Mouse (Mus musculus) liver, postnatal 0 days (tissue): Measurements from ENCODE around the gene Pitpnm2. TPM values are rescaled to one million over a fixed set of nuclear protein-coding genes. Genes with fewer than 3 reads are reported as not detected.

Experiments used
- ATAC-seq: fragments of 200-750 bp; cut with Nextera tagmentation; 2 replicates; pipeline ENCODE4 v1.8.0; 2017; ENCODE audit warnings: mild to moderate bottlenecking, moderate library complexity
- DNase-seq: peaks from one replicate; pipeline ENCODE4 v3.0.0-alpha.2; 2016
- H3K27ac ChIP-seq: fragments of 300-500 bp; sonication (generic); 2 replicates; pipeline ENCODE4 v1.5.1; 2014; ENCODE audit warnings: antibody characterized with exemption, moderate library complexity, mild to moderate bottlenecking, low read depth
- H3K27me3 ChIP-seq: fragments of 300-500 bp; sonication (generic); 2 replicates; pipeline ENCODE4 v1.6.1; 2014; ENCODE audit warnings: low read length, control low read depth, mixed read lengths; ENCODE audit not compliant: insufficient read depth
- H3K36me3 ChIP-seq: fragments of 300-500 bp; sonication (generic); replicated peaks from 2 replicates; pipeline ENCODE4 v1.6.1; 2014; ENCODE audit warnings: mild to moderate bottlenecking, control low read depth, low read length, moderate library complexity, mixed read lengths; ENCODE audit not compliant: insufficient read depth
- H3K4me1 ChIP-seq: fragments of 300-500 bp; sonication (generic); 2 replicates; pipeline ENCODE4 v1.6.1; 2014; ENCODE audit warnings: antibody characterized with exemption, mild to moderate bottlenecking, control low read depth; ENCODE audit not compliant: insufficient read depth
- H3K4me2 ChIP-seq: fragments of 300-500 bp; sonication (generic); 2 replicates; pipeline ENCODE4 v1.6.1; 2014; ENCODE audit warnings: low read depth, mild to moderate bottlenecking, low read length, moderate library complexity, mixed read lengths
- H3K4me3 ChIP-seq: fragments of 300-500 bp; sonication (generic); 2 replicates; pipeline ENCODE4 v1.5.1; 2014; ENCODE audit warnings: low read depth, low read length
- H3K9ac ChIP-seq: fragments of 300-500 bp; sonication (generic); replicated peaks from 2 replicates; pipeline ENCODE4 v1.6.1; 2014; ENCODE audit warnings: mild to moderate bottlenecking, moderate library complexity
- H3K9me3 ChIP-seq: fragments of 300-500 bp; sonication (generic); 2 replicates; pipeline ENCODE4 v1.6.1; 2016; ENCODE audit warnings: mild to moderate bottlenecking, control low read depth, low read length, mixed read lengths
- CTCF ChIP-seq: sonication (generic); IDR thresholded peaks from 2 replicates; pipeline ENCODE4 v1.5.1; 2016; ENCODE audit warnings: antibody characterized with exemption, low read depth
- EP300 ChIP-seq: IDR thresholded peaks from 2 replicates; pipeline ENCODE4 v1.6.1; 2016; ENCODE audit warnings: antibody characterized with exemption, low read depth, mild to moderate bottlenecking
- WGBS: fragments of 180-500 bp; shearing (Covaris S2); extraction: QIAGEN DNeasy Blood & Tissue Kit; methylation state at CpG from one replicate; pipeline ENCODE4 v1.1.7; 2014; ENCODE audit not compliant: insufficient replicate concordance; 5-methylcytosine and 5-hydroxymethylcytosine counted together
- polyA plus RNA-seq: library from polyadenylated mRNA; unstranded; fragments of >200 nt; fragmentation: Nextera tagmentation; extraction: Ambion mirVana; gene quantifications from 2 replicates; pipeline ENCODE4 v1.2.1, GENCODE M21; 2015

Gene Pitpnm2
- polyA plus RNA-seq, 1 experiment from 2014 or later, result 2.4 TPM

- TF ChIP-seq EP300, result no peak
- no peak for TF ChIP-seq CTCF
- Histone ChIP-seq H3K4me3 (peak within 1 kb of the TSS; percentile 71), H3K27ac (peak within 1 kb of the TSS; percentile 84), H3K36me3 (no peaks in the 10 kb centered on the region), H3K9ac (peak within 1 kb of the TSS; percentile 85), H3K4me2 (peak within 1 kb of the TSS; percentile 99), H3K9me3 (no peaks in the 10 kb centered on the region), H3K4me1 (peaks cover 34% of the 10 kb centered on the region), H3K27me3 (no peaks in the 10 kb centered on the region)
- ATAC-seq (peak; percentile 85), DNase-seq (peak; percentile 100)
- WGBS, result 1% methylated on average over 42 of the region's 42 CpGs
Observed at GRCm38 (mm10) chr5:124095596-124096232, 153.8 kb downstream of the Pitpnm2 start, which contains the start of gene Abcb9. Gene Abcb9 (minus strand): TSS chr5:124095798.

- ATAC-seq, result peak; percentile 70
- peak overlapping the region; percentile 85 for H3K9ac ChIP-seq
- H3K4me1 ChIP-seq, result peaks cover 34% of the 10 kb centered on the region
- H3K27me3 ChIP-seq, result no peaks in the 10 kb centered on the region
- DNase-seq, result peak; percentile 72
- no peak for TF ChIP-seq EP300
- no peak for TF ChIP-seq CTCF
- H3K36me3 ChIP-seq, result no peaks in the 10 kb centered on the region
- no peaks in the 10 kb centered on the region for H3K9me3 ChIP-seq
- H3K4me3 ChIP-seq, result peak overlapping the region; percentile 71
- WGBS, result 13% methylated on average over 19 of the region's 19 CpGs
- peak overlapping the region; percentile 84 for H3K27ac ChIP-seq
- peak overlapping the region; percentile 99 for H3K4me2 ChIP-seq
Observed at GRCm38 (mm10) chr5:124095077-124095581, 154.4 kb downstream of the Pitpnm2 start.

- Histone ChIP-seq H3K9ac (peak overlapping the region; percentile 11; the same call in 1 of the 2 replicates), H3K4me3 (peak overlapping the region; percentile 71), H3K9me3 (no peaks in the 10 kb centered on the region), H3K4me2 (peak overlapping the region; percentile 99), H3K27ac (no peak overlapping the region), H3K4me1 (peaks cover 34% of the 10 kb centered on the region), H3K36me3 (peaks cover 3% of the 10 kb centered on the region), H3K27me3 (no peaks in the 10 kb centered on the region)
- no peak for DNase-seq
- no peak for ATAC-seq
- 87% methylated on average over 12 of the region's 12 CpGs for WGBS
- TF ChIP-seq EP300, result no peak
- no peak for TF ChIP-seq CTCF
Observed at GRCm38 (mm10) chr5:124093852-124094604, 155.5 kb downstream of the Pitpnm2 start.

- H3K27me3 ChIP-seq, result no peaks in the 10 kb centered on the region
- WGBS, result 77% methylated on average over 11 of the region's 11 CpGs
- DNase-seq, result peak; percentile 30
- TF ChIP-seq CTCF, result no peak
- no peak for TF ChIP-seq EP300
- no peak overlapping the region for H3K9ac ChIP-seq
- H3K4me1 ChIP-seq, result peaks cover 34% of the 10 kb centered on the region
- H3K9me3 ChIP-seq, result no peaks in the 10 kb centered on the region
- peak overlapping the region; percentile 99; the same call in 1 of the 2 replicates for H3K4me2 ChIP-seq
- no peak overlapping the region for H3K4me3 ChIP-seq
- H3K36me3 ChIP-seq, result peaks cover 3% of the 10 kb centered on the region
- ATAC-seq, result no peak
- no peak overlapping the region for H3K27ac ChIP-seq
Observed at GRCm38 (mm10) chr5:124093120-124093794, 156.3 kb downstream of the Pitpnm2 start.

- H3K4me3 ChIP-seq, result peak overlapping the region; percentile 14
- H3K9ac ChIP-seq, result peak overlapping the region; percentile 40; the same call in 1 of the 2 replicates
- peak; percentile 69 for DNase-seq
- ATAC-seq, result peak; percentile 55
- 21% methylated on average over 9 of the region's 9 CpGs for WGBS
- peaks cover 34% of the 10 kb centered on the region for H3K4me1 ChIP-seq
- H3K9me3 ChIP-seq, result no peaks in the 10 kb centered on the region
- H3K27me3 ChIP-seq, result no peaks in the 10 kb centered on the region
- peak; percentile 96 for TF ChIP-seq EP300
- no peak for TF ChIP-seq CTCF
- H3K4me2 ChIP-seq, result peak overlapping the region; percentile 61
- peaks cover 3% of the 10 kb centered on the region for H3K36me3 ChIP-seq
- H3K27ac ChIP-seq, result peak overlapping the region; percentile 81
Observed at GRCm38 (mm10) chr5:124091951-124092406, 157.6 kb downstream of the Pitpnm2 start.
